Mouse (Mus musculus): ENCODE data around the gene Cmip. TPM values are rescaled to one million over a fixed set of nuclear protein-coding genes. Genes with fewer than 3 reads are reported as not detected.
"Not testable (repeated sequence)": the region's sequence is repeated elsewhere in the genome, so short reads cannot be mapped to it uniquely, and the experiment has no call there.

Gene Cmip
- polyA plus RNA-seq, 1 experiment from 2014 or later, result 10.5 TPM

GRCm38 (mm10) chr8:117406081-117406480 is 149.2 kb downstream of the Cmip start:
- Histone ChIP-seq H3K36me3 (no peaks in the 10 kb centered on the region), H3K9ac (no peak overlapping the region), H3K4me1 (replicated peaks) (peaks cover 50% of the 10 kb centered on the region), H3K9me3 (replicated peaks) (no peaks in the 10 kb centered on the region), H3K27me3 (replicated peaks) (no peaks in the 10 kb centered on the region), H3K27ac (ENCODE audit: poor library complexity, severe bottlenecking) (no peak overlapping the region), H3K4me3 (no peak overlapping the region), H3K4me2 (no peak overlapping the region)
- 88% methylated on average over 3 of the region's 3 CpGs for WGBS
- no peak for ATAC-seq (ENCODE audit: insufficient number of reproducible peaks, low FRiP score)

- no peaks in the 10 kb centered on the region for H3K27me3 ChIP-seq (replicated peaks)
- H3K9ac ChIP-seq, result no peak overlapping the region
- H3K4me1 ChIP-seq (replicated peaks), result peaks cover 44% of the 10 kb centered on the region
- H3K9me3 ChIP-seq (replicated peaks), result no peaks in the 10 kb centered on the region
- H3K27ac ChIP-seq (ENCODE audit: poor library complexity, severe bottlenecking), result no peak overlapping the region
- 83% methylated on average over 7 of the region's 7 CpGs for WGBS
- no peak overlapping the region for H3K4me2 ChIP-seq
- ATAC-seq (ENCODE audit: insufficient number of reproducible peaks, low FRiP score), result no peak
- H3K4me3 ChIP-seq, result no peak overlapping the region
- H3K36me3 ChIP-seq, result no peaks in the 10 kb centered on the region
Observed at GRCm38 (mm10) chr8:117408634-117409033, 151.8 kb downstream of the Cmip start.

GRCm38 (mm10) chr8:117409056-117409455 is 152.2 kb downstream of the Cmip start:
- no peaks in the 10 kb centered on the region for H3K9me3 ChIP-seq (replicated peaks)
- no peak overlapping the region for H3K4me2 ChIP-seq
- no peak for ATAC-seq (ENCODE audit: insufficient number of reproducible peaks, low FRiP score)
- H3K27ac ChIP-seq (ENCODE audit: poor library complexity, severe bottlenecking), result no peak overlapping the region
- H3K27me3 ChIP-seq (replicated peaks), result no peaks in the 10 kb centered on the region
- H3K9ac ChIP-seq, result no peak overlapping the region
- H3K36me3 ChIP-seq, result no peaks in the 10 kb centered on the region
- WGBS, result 90% methylated on average over 7 of the region's 7 CpGs
- peaks cover 44% of the 10 kb centered on the region for H3K4me1 ChIP-seq (replicated peaks)
- H3K4me3 ChIP-seq, result no peak overlapping the region

GRCm38 (mm10) chr8:117410391-117410790 is 153.5 kb downstream of the Cmip start:
- H3K4me2 ChIP-seq, result no peak overlapping the region
- no peaks in the 10 kb centered on the region for H3K27me3 ChIP-seq (replicated peaks)
- H3K9ac ChIP-seq, result no peak overlapping the region
- H3K9me3 ChIP-seq (replicated peaks), result no peaks in the 10 kb centered on the region
- peaks cover 44% of the 10 kb centered on the region for H3K4me1 ChIP-seq (replicated peaks)
- no peak overlapping the region for H3K27ac ChIP-seq (ENCODE audit: poor library complexity, severe bottlenecking)
- 51% methylated on average over 10 of the region's 10 CpGs for WGBS
- peak; percentile 66; the same call in 1 of the 2 replicates for ATAC-seq (ENCODE audit: insufficient number of reproducible peaks, low FRiP score)
- H3K4me3 ChIP-seq, result no peak overlapping the region
- H3K36me3 ChIP-seq, result no peaks in the 10 kb centered on the region

GRCm38 (mm10) chr8:117410901-117411300 is 154.0 kb downstream of the Cmip start:
- H3K4me1 ChIP-seq (replicated peaks), result peaks cover 44% of the 10 kb centered on the region
- 75% methylated on average over 10 of the region's 10 CpGs for WGBS
- H3K4me2 ChIP-seq, result no peak overlapping the region
- 0 out of 2 replicates have a peak, but pooled peaks cover 3% of the 10 kb centered on the region for H3K36me3 ChIP-seq
- no peak overlapping the region for H3K4me3 ChIP-seq
- H3K27ac ChIP-seq (ENCODE audit: poor library complexity, severe bottlenecking), result no peak overlapping the region
- ATAC-seq (ENCODE audit: insufficient number of reproducible peaks, low FRiP score), result no peak
- H3K27me3 ChIP-seq (replicated peaks), result no peaks in the 10 kb centered on the region
- no peaks in the 10 kb centered on the region for H3K9me3 ChIP-seq (replicated peaks)
- H3K9ac ChIP-seq, result no peak overlapping the region

- no peaks in the 10 kb centered on the region for H3K27me3 ChIP-seq (replicated peaks)
- H3K27ac ChIP-seq (ENCODE audit: poor library complexity, severe bottlenecking), result no peak overlapping the region
- H3K9me3 ChIP-seq (replicated peaks), result no peaks in the 10 kb centered on the region
- H3K36me3 ChIP-seq, result peaks cover 13% of the 10 kb centered on the region
- no peak overlapping the region for H3K9ac ChIP-seq
- 81% methylated on average over 10 of the region's 10 CpGs for WGBS
- H3K4me3 ChIP-seq, result no peak overlapping the region
- ATAC-seq (ENCODE audit: insufficient number of reproducible peaks, low FRiP score), result no peak
- H3K4me1 ChIP-seq (replicated peaks), result peaks cover 44% of the 10 kb centered on the region
- H3K4me2 ChIP-seq, result no peak overlapping the region
Observed at GRCm38 (mm10) chr8:117412232-117412631, 155.4 kb downstream of the Cmip start.

GRCm38 (mm10) chr8:117417830-117418229 is 161.0 kb downstream of the Cmip start:
- H3K27ac ChIP-seq (ENCODE audit: poor library complexity, severe bottlenecking), result no peak overlapping the region
- peaks cover 36% of the 10 kb centered on the region for H3K4me1 ChIP-seq (replicated peaks)
- no peak overlapping the region for H3K4me3 ChIP-seq
- 91% methylated on average over 9 of the region's 9 CpGs for WGBS
- ATAC-seq (ENCODE audit: insufficient number of reproducible peaks, low FRiP score), result no peak
- H3K9ac ChIP-seq, result no peak overlapping the region
- peaks cover 29% of the 10 kb centered on the region for H3K36me3 ChIP-seq
- no peaks in the 10 kb centered on the region for H3K9me3 ChIP-seq (replicated peaks)
- H3K4me2 ChIP-seq, result no peak overlapping the region
- no peaks in the 10 kb centered on the region for H3K27me3 ChIP-seq (replicated peaks)

GRCm38 (mm10) chr8:117420841-117421534 is 164.1 kb downstream of the Cmip start:
- peaks cover 33% of the 10 kb centered on the region for H3K4me1 ChIP-seq (replicated peaks)
- H3K9ac ChIP-seq, result no peak overlapping the region
- WGBS, result 81% methylated on average over 17 of the region's 17 CpGs
- no peak for ATAC-seq (ENCODE audit: insufficient number of reproducible peaks, low FRiP score)
- H3K9me3 ChIP-seq (replicated peaks), result no peaks in the 10 kb centered on the region
- peaks cover 40% of the 10 kb centered on the region for H3K36me3 ChIP-seq
- no peak overlapping the region for H3K4me2 ChIP-seq
- H3K27ac ChIP-seq (ENCODE audit: poor library complexity, severe bottlenecking), result peak overlapping the region; percentile 18; the same call in 1 of the 2 replicates
- H3K27me3 ChIP-seq (replicated peaks), result no peaks in the 10 kb centered on the region
- H3K4me3 ChIP-seq, result no peak overlapping the region

GRCm38 (mm10) chr8:117421838-117422237 is 165.0 kb downstream of the Cmip start:
- Histone ChIP-seq H3K9ac (no peak overlapping the region), H3K36me3 (peaks cover 43% of the 10 kb centered on the region), H3K9me3 (replicated peaks) (no peaks in the 10 kb centered on the region), H3K4me1 (replicated peaks) (peaks cover 33% of the 10 kb centered on the region), H3K27me3 (replicated peaks) (no peaks in the 10 kb centered on the region), H3K27ac (ENCODE audit: poor library complexity, severe bottlenecking) (peak overlapping the region; percentile 76; the same call in 1 of the 2 replicates), H3K4me3 (no peak overlapping the region), H3K4me2 (no peak overlapping the region)
- no peak for ATAC-seq (ENCODE audit: insufficient number of reproducible peaks, low FRiP score)
- WGBS, result 23% methylated on average over 5 of the region's 5 CpGs

GRCm38 (mm10) chr8:117422343-117422742 is 165.5 kb downstream of the Cmip start:
- Histone ChIP-seq H3K4me2 (peak overlapping the region; percentile 54), H3K27ac (ENCODE audit: poor library complexity, severe bottlenecking) (peak overlapping the region; percentile 76), H3K9me3 (replicated peaks) (no peaks in the 10 kb centered on the region), H3K36me3 (peaks cover 43% of the 10 kb centered on the region), H3K27me3 (replicated peaks) (no peaks in the 10 kb centered on the region), H3K9ac (no peak overlapping the region), H3K4me3 (no peak overlapping the region), H3K4me1 (replicated peaks) (peaks cover 33% of the 10 kb centered on the region)
- WGBS, result 78% methylated on average over 6 of the region's 6 CpGs
- ATAC-seq (ENCODE audit: insufficient number of reproducible peaks, low FRiP score), result no peak

- no peaks in the 10 kb centered on the region for H3K27me3 ChIP-seq (replicated peaks)
- H3K4me3 ChIP-seq, result no peak overlapping the region
- WGBS, result 43% methylated on average over 4 of the region's 4 CpGs
- no peaks in the 10 kb centered on the region for H3K9me3 ChIP-seq (replicated peaks)
- H3K4me1 ChIP-seq (replicated peaks), result peaks cover 33% of the 10 kb centered on the region
- no peak overlapping the region; the same call in 1 of the 2 replicates for H3K9ac ChIP-seq
- peak; percentile 53; the same call in 1 of the 2 replicates for ATAC-seq (ENCODE audit: insufficient number of reproducible peaks, low FRiP score)
- H3K4me2 ChIP-seq, result peak overlapping the region; percentile 54
- H3K27ac ChIP-seq (ENCODE audit: poor library complexity, severe bottlenecking), result peak overlapping the region; percentile 76
- peaks cover 41% of the 10 kb centered on the region for H3K36me3 ChIP-seq
Observed at GRCm38 (mm10) chr8:117423029-117423428, 166.2 kb downstream of the Cmip start.

GRCm38 (mm10) chr8:117427816-117428215 is 171.0 kb downstream of the Cmip start:
- peaks cover 10% of the 10 kb centered on the region for H3K4me1 ChIP-seq (replicated peaks)
- H3K9ac ChIP-seq; H3K9me3 ChIP-seq (replicated peaks); H3K4me2 ChIP-seq; H3K27ac ChIP-seq (ENCODE audit: poor library complexity, severe bottlenecking); H3K4me3 ChIP-seq; ATAC-seq (ENCODE audit: insufficient number of reproducible peaks, low FRiP score); H3K27me3 ChIP-seq (replicated peaks): not testable (repeated sequence)
- peaks cover 61% of the 10 kb centered on the region for H3K36me3 ChIP-seq
- 82% methylated on average over 8 of the region's 8 CpGs for WGBS

All from heart, embryonic 12.5 days (tissue).